Mouse (Mus musculus): Measurements from ENCODE around the gene Ube2h. TPM values are rescaled to one million over a fixed set of nuclear protein-coding genes. Genes with fewer than 3 reads are reported as not detected.

Gene Ube2h
- polyA plus RNA-seq, 1 experiment from 2014 or later = 60.5 TPM

DNA sequence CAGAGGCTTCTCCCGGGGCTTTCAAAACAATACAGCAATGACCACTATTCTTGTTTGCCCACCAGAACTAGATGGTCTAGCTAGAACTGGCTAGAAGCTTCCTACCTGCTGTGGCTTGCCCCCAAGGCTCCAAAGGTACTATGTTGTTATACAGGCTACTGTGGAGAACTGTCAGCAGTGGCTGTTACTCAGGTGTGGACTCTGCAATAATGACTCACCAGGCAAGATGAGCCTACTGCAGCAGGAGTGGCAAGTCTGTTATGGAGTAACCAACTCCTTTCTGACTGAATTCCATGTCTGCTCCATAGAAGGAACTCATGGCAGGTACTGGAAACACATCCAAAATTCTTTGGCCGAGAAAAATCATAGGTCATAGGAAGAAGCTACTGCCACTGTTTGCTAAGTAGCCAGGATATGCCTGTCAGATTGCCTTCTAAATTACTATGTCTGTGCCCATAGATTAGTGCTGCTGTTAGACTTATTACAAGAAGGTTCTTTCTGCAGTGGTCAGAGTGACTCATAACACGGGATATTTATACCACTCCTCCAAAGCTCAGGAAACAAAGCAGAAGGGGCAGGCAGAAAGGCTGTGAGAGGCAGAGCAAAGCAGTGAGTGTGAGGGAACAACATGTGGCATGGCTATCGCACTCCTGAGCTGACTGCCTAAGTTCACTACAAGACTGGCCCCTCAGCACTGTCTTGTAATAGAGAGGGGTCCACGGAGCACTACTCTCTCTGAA is 51.9 kb downstream of the Ube2h start:
- H3K4me1 ChIP-seq (ENCODE audit: control insufficient read depth, insufficient read depth, low read length) = no peaks in the 10 kb centered on the region
- no peak overlapping the region for H3K4me2 ChIP-seq (replicated peaks; ENCODE audit: low read depth, low read length)
- no peaks in the 10 kb centered on the region for H3K27me3 ChIP-seq (ENCODE audit: control insufficient read depth, insufficient read depth, low read length)
- H3K27ac ChIP-seq (ENCODE audit: low read length) = no peak overlapping the region
- 87% methylated on average over 5 of the region's 5 CpGs for WGBS
- H3K36me3 ChIP-seq (ENCODE audit: control insufficient read depth, insufficient read depth, low read length) = peaks cover 31% of the 10 kb centered on the region
- H3K9ac ChIP-seq (replicated peaks; ENCODE audit: low read depth, low read length) = no peak overlapping the region
- no peak overlapping the region for H3K4me3 ChIP-seq (ENCODE audit: low read depth, low read length)
- no peak for ATAC-seq (ENCODE audit: insufficient number of reproducible peaks, insufficient read depth, low FRiP score, low read depth)
- H3K9me3 ChIP-seq (ENCODE audit: control insufficient read depth, low read depth, low read length) = no peaks in the 10 kb centered on the region

DNA sequence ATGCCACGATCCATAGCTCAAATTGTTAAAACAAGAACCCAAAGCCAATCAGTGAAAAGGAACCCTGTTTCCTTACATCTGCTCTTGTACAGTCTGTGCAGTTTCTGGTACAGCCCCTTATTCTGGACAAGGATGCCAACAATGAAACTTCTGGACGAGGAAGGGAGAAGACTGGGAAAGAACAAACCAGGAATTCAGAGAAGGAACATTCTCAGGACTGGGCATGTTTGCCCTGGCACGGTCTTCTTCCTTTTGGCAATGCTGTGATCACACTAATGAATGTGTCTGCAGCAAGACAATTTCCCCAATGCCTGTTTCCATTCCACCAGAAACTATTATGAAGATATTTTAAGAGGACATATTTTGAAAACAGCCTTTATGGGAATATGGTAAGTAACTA is 55.6 kb downstream of the Ube2h start:
- WGBS = 80% methylated on average over 3 of the region's 3 CpGs
- no peak for ATAC-seq (ENCODE audit: insufficient number of reproducible peaks, insufficient read depth, low FRiP score, low read depth)

DNA sequence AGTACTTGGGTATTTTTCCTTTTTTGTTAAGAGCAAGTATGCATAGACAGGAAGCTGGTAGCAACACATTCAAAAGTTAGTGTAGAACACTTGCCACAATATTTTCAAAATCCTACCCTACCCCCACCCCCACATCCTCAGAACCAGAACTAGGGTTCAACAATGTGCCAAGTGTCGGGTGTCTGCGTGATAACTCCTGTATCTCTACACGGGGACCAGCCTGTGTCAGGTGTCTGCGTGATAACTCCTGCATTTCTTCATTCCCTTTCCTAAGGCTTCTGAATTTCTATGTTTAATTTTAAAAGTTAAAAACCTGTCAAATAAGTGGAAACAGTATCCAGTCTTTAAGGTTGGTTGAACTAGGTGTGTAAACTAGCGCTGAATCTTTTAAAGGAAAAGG is 58.4 kb downstream of the Ube2h start:
- 80% methylated on average over 5 of the region's 5 CpGs for WGBS

More for the DNA sequence above, 55.6 kb downstream of the Ube2h start:
- Histone ChIP-seq H3K4me1 (ENCODE audit: control insufficient read depth, insufficient read depth, low read length) (no peaks in the 10 kb centered on the region), H3K9me3 (ENCODE audit: control insufficient read depth, low read depth, low read length) (no peaks in the 10 kb centered on the region), H3K4me2 (replicated peaks; ENCODE audit: low read depth, low read length) (no peak overlapping the region), H3K27ac (ENCODE audit: low read length) (no peak overlapping the region), H3K9ac (replicated peaks; ENCODE audit: low read depth, low read length) (no peak overlapping the region), H3K36me3 (ENCODE audit: control insufficient read depth, insufficient read depth, low read length) (peaks cover 22% of the 10 kb centered on the region), H3K4me3 (ENCODE audit: low read depth, low read length) (no peak overlapping the region), H3K27me3 (ENCODE audit: control insufficient read depth, insufficient read depth, low read length) (no peaks in the 10 kb centered on the region)

DNA sequence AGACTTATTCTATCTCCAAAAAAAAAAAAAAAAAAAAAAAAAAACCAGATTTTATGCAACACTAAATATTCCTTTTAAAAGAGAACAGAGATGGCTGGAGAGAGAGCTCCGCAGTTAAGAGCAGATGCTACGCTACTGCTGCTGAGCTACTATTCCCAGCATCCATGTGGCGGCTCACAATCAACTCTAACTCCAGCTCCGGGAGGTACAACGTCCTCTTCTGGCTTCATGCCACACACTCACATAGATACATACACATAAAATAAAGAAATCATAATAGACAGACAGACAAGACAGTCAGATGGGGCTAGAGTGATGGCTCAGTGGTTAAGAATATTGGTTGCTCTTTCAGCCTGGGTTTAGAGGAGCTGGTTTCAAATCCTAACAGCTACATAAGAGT is 58.9 kb downstream of the Ube2h start:
- ATAC-seq (ENCODE audit: insufficient number of reproducible peaks, insufficient read depth, low FRiP score, low read depth) = no peak
- H3K9ac ChIP-seq (replicated peaks; ENCODE audit: low read depth, low read length) = no peak overlapping the region
- 88% methylated on average over 5 of the region's 5 CpGs for WGBS
- H3K27ac ChIP-seq (ENCODE audit: low read length) = no peak overlapping the region
- no peaks in the 10 kb centered on the region for H3K9me3 ChIP-seq (ENCODE audit: control insufficient read depth, low read depth, low read length)
- H3K27me3 ChIP-seq (ENCODE audit: control insufficient read depth, insufficient read depth, low read length) = no peaks in the 10 kb centered on the region
- H3K4me2 ChIP-seq (replicated peaks; ENCODE audit: low read depth, low read length) = no peak overlapping the region
- peaks cover 11% of the 10 kb centered on the region for H3K36me3 ChIP-seq (ENCODE audit: control insufficient read depth, insufficient read depth, low read length)
- no peak overlapping the region for H3K4me3 ChIP-seq (ENCODE audit: low read depth, low read length)
- H3K4me1 ChIP-seq (ENCODE audit: control insufficient read depth, insufficient read depth, low read length) = no peaks in the 10 kb centered on the region

More for the DNA sequence above, 58.4 kb downstream of the Ube2h start:
- Histone ChIP-seq H3K27ac (ENCODE audit: low read length) (no peak overlapping the region), H3K4me2 (replicated peaks; ENCODE audit: low read depth, low read length) (no peak overlapping the region), H3K36me3 (ENCODE audit: control insufficient read depth, insufficient read depth, low read length) (peaks cover 11% of the 10 kb centered on the region), H3K4me1 (ENCODE audit: control insufficient read depth, insufficient read depth, low read length) (no peaks in the 10 kb centered on the region), H3K27me3 (ENCODE audit: control insufficient read depth, insufficient read depth, low read length) (no peaks in the 10 kb centered on the region), H3K4me3 (ENCODE audit: low read depth, low read length) (no peak overlapping the region), H3K9ac (replicated peaks; ENCODE audit: low read depth, low read length) (no peak overlapping the region), H3K9me3 (ENCODE audit: control insufficient read depth, low read depth, low read length) (no peaks in the 10 kb centered on the region)
- no peak for ATAC-seq (ENCODE audit: insufficient number of reproducible peaks, insufficient read depth, low FRiP score, low read depth)

DNA sequence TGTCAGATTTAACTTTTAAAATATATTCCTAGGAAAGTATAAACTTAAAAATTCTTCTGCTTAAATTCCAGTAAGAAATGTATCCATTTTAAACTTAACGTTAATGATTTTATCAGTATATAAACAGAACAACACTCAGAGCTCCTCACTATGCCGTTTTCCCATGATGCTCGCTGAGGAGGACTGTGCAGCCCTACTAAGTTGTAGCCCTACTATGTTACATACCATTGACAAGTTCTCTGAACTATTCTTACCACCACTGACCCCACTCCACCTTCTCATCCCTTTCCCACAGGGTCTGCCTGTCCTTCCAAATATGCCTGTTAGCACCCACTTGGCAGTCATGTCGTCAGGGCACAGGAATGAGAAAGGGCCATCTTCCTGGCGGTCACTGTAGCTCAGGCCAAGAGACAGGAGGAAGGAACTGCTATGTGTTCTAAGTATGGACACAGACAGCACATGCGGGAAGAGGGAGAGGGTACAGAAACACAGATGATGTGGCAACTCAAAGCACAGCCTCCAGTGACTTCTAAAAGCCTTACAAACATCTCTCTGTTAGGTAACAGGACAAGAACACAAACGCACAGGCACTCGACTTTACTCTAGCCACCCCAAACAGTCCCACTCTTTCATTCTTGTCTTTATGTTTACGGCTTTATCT is 60.9 kb downstream of the Ube2h start:
- 87% methylated on average over 9 of the region's 9 CpGs for WGBS
- peaks cover 10% of the 10 kb centered on the region for H3K36me3 ChIP-seq (ENCODE audit: control insufficient read depth, insufficient read depth, low read length)
- no peak overlapping the region for H3K4me3 ChIP-seq (ENCODE audit: low read depth, low read length)
- ATAC-seq (ENCODE audit: insufficient number of reproducible peaks, insufficient read depth, low FRiP score, low read depth) = no peak
- H3K27me3 ChIP-seq (ENCODE audit: control insufficient read depth, insufficient read depth, low read length) = no peaks in the 10 kb centered on the region
- no peak overlapping the region for H3K9ac ChIP-seq (replicated peaks; ENCODE audit: low read depth, low read length)
- no peaks in the 10 kb centered on the region for H3K9me3 ChIP-seq (ENCODE audit: control insufficient read depth, low read depth, low read length)
- H3K4me1 ChIP-seq (ENCODE audit: control insufficient read depth, insufficient read depth, low read length) = no peaks in the 10 kb centered on the region
- H3K27ac ChIP-seq (ENCODE audit: low read length) = no peak overlapping the region
- H3K4me2 ChIP-seq (replicated peaks; ENCODE audit: low read depth, low read length) = no peak overlapping the region

DNA sequence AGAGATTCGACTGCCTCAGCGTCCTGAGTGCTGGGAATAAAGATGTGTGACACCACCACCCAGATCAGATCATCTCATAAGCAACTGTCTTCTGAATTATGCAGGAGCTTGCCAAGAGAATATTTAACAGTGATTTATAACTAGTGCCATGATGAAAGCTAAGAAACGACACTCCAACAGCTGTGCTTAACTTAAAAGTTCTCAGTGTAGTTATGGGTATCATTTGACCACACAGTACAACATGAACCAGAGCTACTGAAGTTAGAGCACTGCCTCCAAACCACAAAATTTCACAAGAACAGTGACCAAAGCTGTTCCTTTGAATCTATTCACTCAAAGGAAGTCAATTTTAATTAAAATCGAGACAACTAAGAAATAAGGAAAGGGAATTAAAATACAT is 61.4 kb downstream of the Ube2h start:
- 81% methylated on average over 4 of the region's 4 CpGs for WGBS
- no peak overlapping the region for H3K9ac ChIP-seq (replicated peaks; ENCODE audit: low read depth, low read length)
- no peak for ATAC-seq (ENCODE audit: insufficient number of reproducible peaks, insufficient read depth, low FRiP score, low read depth)

DNA sequence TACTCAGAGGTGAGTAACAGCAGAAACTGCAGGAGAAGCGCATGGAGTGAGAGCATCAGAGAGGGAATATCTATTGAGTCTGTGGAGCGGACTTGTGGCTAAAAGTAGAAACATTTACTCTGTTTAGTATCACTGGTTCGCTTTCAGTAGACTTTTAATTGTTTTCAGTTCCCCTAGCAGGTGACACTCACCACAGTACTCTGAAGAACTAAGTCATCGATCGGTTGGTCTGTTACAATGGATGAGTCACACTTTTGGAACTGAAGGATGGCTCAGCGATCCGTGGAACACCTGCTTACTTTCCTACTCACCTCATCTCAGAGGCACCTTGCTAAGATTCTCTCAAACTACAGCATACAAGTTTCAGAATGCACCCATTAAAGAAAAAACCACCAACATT is 64.2 kb downstream of the Ube2h start:
- Histone ChIP-seq H3K4me1 (ENCODE audit: control insufficient read depth, insufficient read depth, low read length) (no peaks in the 10 kb centered on the region), H3K4me3 (ENCODE audit: low read depth, low read length) (no peak overlapping the region), H3K27me3 (ENCODE audit: control insufficient read depth, insufficient read depth, low read length) (no peaks in the 10 kb centered on the region), H3K27ac (ENCODE audit: low read length) (no peak overlapping the region), H3K9ac (replicated peaks; ENCODE audit: low read depth, low read length) (no peak overlapping the region), H3K36me3 (ENCODE audit: control insufficient read depth, insufficient read depth, low read length) (peaks cover 3% of the 10 kb centered on the region), H3K9me3 (ENCODE audit: control insufficient read depth, low read depth, low read length) (no peaks in the 10 kb centered on the region), H3K4me2 (replicated peaks; ENCODE audit: low read depth, low read length) (no peak overlapping the region)
- no peak for ATAC-seq (ENCODE audit: insufficient number of reproducible peaks, insufficient read depth, low FRiP score, low read depth)
- 90% methylated on average over 7 of the region's 7 CpGs for WGBS

More for the DNA sequence above, 61.4 kb downstream of the Ube2h start:
- Histone ChIP-seq H3K4me1 (ENCODE audit: control insufficient read depth, insufficient read depth, low read length) (no peaks in the 10 kb centered on the region), H3K36me3 (ENCODE audit: control insufficient read depth, insufficient read depth, low read length) (peaks cover 6% of the 10 kb centered on the region), H3K4me2 (replicated peaks; ENCODE audit: low read depth, low read length) (no peak overlapping the region), H3K27ac (ENCODE audit: low read length) (no peak overlapping the region), H3K27me3 (ENCODE audit: control insufficient read depth, insufficient read depth, low read length) (no peaks in the 10 kb centered on the region), H3K4me3 (ENCODE audit: low read depth, low read length) (no peak overlapping the region), H3K9me3 (ENCODE audit: control insufficient read depth, low read depth, low read length) (no peaks in the 10 kb centered on the region)

DNA sequence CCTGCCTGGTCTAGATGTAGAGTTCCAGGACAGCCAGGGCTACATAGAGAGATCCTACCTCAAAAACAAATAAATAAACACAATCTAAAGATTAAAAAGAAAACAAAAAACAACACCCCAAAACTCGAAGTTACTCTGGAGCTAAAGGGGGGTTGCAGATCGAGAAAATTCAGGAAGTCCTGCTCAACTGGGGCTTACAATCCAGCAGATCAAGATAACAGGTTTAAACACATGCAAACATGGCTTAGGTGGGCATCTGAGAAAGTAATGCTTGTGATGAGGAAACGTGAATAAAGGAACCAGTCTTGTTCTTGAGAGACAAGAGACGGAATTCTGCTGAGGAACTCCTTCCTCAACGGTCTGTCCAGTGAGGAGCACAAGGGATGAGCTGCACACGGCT is 65.1 kb downstream of the Ube2h start:
- WGBS = 85% methylated on average over 6 of the region's 6 CpGs
- Histone ChIP-seq H3K27me3 (ENCODE audit: control insufficient read depth, insufficient read depth, low read length) (no peaks in the 10 kb centered on the region), H3K4me1 (ENCODE audit: control insufficient read depth, insufficient read depth, low read length) (no peaks in the 10 kb centered on the region), H3K4me2 (replicated peaks; ENCODE audit: low read depth, low read length) (no peak overlapping the region), H3K9ac (replicated peaks; ENCODE audit: low read depth, low read length) (no peak overlapping the region), H3K27ac (ENCODE audit: low read length) (no peak overlapping the region), H3K4me3 (ENCODE audit: low read depth, low read length) (no peak overlapping the region), H3K9me3 (ENCODE audit: control insufficient read depth, low read depth, low read length) (no peaks in the 10 kb centered on the region), H3K36me3 (ENCODE audit: control insufficient read depth, insufficient read depth, low read length) (peaks cover 3% of the 10 kb centered on the region)
- no peak for ATAC-seq (ENCODE audit: insufficient number of reproducible peaks, insufficient read depth, low FRiP score, low read depth)
